Mouse (Mus musculus) cerebellum, adult 8-10 months (tissue): Measurements from ENCODE around the gene Endov.
A peak's percentile ranks its signal among the peaks of the same experiment; 100 is the strongest.

Experiments used
- DNase-seq: peaks from one replicate; pipeline ENCODE4 v3.0.0; 2022

Gene Endov

DNA sequence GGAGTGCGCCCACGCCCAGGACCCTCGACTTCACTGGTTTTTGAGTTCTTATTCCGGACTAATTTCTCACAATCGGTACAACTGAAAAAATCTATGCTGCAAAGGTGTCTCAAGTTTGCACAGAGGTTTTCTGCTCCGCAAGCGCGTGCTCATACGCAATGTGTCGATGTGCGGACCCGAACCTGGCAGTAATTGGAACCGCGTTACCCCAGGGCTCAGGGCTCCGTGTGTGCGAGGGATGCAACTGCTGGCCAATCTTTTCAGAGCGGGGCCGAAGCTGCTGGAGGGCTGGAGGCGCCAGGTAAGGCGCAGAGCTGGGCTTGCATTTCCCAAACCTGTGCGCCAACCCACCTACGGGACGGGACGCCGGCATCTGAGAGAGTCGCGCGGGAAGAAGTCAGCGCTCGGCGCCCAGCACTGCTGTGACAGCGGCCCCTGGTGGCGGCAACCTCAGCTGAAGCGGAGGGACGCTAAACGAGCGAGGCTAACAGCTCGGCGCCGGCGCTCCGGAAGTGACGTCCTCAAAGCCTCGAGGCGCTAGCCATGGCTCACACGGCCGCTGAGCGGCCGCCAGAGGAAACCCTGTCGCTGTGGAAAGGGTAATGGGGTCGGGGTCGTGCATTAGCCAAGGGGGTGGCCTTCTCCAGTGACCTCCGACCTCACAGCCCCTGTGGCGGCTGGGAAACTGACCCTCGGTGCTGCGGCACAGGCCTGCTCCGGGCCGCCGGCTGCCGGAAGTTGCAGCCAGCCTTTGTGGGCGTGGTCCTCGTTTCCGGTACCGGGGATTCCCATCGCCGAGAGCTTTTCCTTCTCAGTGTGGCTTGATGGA, at the start of gene Endov:
Gene Endov (plus strand): TSS at position 487 of the 829 bp plus-strand sequence.
- DNase-seq: peak; percentile 99

GRCm38 (mm10) chr11:119442199-119442598, 48.9 kb upstream of the Endov start:
- DNase-seq: no peak

DNA sequence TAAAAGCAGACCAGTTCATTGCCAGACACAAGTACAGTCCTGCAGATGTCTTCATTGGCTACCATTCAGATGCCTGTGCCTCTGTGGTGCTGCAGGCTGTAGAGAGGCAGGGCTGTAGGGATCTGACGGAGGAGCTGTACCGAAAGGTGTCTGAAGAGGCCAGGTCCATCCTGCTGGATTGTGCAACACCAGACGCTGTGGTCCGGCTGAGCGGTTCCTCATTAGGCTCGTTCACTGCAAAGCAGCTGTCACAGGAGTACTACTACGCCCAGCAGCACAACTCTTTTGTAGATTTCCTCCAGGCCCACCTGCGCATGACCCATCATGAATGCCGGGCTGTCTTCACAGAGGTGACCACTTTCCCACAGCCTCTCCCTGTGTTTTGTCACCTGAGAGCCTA, 47.7 kb upstream of the Endov start:
- no peak for DNase-seq

DNA sequence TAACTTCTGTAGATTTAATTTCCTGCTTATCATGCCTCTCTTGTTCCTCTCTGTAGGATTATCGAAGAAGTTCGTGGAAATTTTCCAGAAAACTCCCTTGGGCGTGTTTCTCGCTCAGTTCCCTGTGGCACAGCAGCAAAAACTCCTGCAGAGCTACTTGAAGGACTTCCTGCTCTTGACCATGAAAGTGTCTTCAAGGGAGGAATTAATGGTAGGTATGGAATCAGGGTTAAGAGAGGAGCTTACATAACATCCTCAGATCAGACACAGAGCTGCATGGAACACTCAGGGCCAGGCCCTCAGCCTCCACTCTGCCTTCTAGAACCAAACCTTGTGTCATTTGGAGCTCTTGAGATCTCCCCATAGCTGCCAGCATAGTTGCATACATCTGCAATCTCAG, 35.0 kb upstream of the Endov start:
- no peak for DNase-seq

DNA sequence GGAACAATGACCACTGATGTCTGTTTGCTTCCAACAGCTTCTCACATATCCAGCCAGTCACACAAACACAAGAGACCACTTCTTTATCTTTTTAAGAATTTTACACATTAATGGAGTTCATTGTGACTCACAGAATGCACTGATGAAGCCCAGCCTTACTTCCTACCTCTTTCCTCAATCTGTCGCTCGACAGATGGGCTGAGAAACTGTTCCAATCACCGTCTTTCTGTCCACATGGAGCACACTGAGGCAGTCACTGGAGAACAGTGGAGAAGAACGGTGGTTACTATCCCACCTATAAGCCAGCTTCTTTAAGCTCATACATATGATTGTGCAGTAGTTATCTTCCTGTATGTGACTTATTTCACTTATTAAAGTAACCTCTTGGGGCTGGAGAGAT, 13.3 kb upstream of the Endov start:
- no peak for DNase-seq

GRCm38 (mm10) chr11:119491690-119492087, 542 bp downstream of the Endov start:
- DNase-seq: no peak

DNA sequence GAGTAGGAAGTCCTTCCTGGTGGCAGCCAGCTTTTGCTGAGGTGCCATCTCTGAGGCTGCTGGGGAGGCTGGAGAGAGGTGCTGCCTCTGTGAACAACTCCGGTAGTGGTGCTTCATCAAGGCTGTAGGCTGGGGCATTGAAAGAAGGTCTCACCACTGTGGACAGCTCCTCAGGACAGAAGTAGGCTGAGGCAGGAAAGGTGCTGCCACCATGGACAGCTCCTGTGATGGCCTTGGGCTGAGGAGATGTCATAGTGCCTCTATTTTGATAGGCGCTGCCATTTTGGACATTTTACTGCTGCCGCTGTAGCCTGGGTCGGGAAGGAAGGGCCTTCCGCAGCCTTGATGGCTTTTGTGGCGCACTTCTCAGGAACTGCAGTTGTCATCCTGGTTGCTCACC, 1.7 kb downstream of the Endov start:
- DNase-seq: no peak

- DNase-seq: no peak
Observed at GRCm38 (mm10) chr11:119493516-119493915, 2.4 kb downstream of the Endov start.

DNA sequence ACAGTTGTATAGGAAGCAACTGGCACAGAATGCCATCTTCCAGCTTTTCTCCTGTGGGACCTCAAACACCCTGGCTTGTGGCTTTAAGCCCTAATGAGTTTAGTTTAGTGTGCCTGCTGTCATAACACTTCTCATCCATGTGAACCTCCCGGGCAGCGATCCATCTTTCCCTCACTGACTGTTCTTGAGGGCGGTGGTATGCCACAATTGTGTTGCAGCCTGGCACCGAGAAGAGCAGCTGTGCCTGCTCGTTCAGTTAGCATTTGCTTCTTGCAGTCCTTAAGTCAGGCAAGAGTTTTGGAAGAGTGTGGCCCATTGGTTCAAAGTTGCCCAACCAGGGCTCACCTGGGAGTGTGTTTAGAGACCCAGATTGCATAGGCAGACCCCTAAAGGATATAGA, 5.0 kb downstream of the Endov start:
- DNase-seq: no peak

DNA sequence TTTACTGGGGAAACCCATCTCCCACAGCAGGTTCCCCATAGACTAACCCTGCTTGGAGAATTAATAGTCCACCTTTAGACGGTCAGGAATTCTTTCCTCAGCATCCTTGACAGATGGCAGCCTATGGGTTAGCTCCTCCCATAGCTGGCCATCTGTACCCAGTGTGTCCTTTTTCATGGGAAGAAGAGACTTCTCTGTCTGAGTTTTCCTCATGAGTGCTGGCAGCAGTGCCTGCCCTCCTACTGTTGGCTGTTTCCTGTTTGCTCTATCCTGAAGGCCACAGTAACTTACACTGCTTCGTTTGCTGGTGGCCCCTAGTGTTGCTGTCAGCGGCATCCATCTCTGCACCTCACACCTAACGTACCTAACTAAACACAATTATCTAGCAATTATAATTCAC, 6.3 kb downstream of the Endov start:
- DNase-seq: peak; percentile 34

DNA sequence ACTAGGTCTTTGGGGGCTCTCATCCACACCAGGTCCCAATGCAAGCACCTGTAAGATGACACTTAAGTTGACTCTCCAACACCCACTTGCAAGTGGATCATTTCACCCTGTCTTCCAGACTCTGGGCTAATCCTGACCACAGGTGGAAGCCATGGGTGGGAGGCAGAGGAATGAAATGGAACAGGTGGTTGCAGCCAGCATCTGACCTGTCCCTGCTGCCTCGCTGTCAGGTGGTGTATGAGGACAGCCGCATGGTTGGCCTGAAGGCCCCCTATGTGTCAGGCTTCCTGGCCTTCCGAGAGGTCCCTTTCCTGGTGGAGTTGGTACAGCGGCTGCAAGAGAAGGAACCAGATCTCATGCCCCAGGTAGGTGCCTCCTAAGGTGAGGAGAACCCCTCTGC, 8.2 kb downstream of the Endov start:
- peak; percentile 9 for DNase-seq

DNA sequence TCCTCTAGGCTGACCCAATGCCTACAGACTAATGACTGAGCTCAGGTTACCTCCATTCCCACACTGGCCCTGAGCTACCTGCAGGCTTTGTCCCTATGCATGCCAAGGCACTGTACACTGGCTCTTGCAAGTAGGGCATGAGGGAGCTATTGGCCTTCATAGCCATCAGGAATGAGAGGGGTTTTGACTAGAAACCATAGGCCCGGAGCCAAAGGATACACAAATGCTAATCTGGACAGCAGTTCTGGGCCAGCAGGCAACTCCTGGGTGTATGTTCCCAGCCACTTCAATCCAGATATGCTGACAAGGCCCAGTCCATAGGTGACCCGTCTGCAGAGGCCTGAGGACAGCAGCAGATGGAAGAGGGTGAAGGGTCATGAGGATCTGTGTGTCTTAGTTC, 8.9 kb downstream of the Endov start:
- peak; percentile 9 for DNase-seq

GRCm38 (mm10) chr11:119503675-119504074, 12.5 kb downstream of the Endov start:
- peak; percentile 87 for DNase-seq

- DNase-seq: no peak
Observed at GRCm38 (mm10) chr11:119506386-119506785, 15.2 kb downstream of the Endov start.

DNA sequence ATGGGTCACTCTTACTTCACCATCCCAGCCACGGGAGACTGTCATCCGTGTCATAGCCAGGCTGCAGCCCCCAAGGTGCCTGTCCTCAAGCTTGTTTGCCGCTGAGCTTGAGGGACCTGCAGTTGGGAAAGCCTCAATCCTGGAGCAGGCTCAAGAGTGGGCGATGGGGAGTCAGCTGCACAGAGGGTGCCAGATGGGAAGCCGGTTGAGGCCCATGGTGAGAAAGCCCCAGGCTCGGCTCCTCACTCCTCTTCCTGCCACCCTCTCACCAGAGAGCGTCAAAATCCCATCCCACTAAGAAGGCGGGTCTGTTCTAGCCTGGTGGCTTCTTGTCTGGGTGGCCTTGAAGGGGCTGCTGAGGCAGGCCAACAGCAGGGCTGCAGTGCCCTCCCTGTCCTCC, 16.6 kb downstream of the Endov start:
- DNase-seq: no peak

DNA sequence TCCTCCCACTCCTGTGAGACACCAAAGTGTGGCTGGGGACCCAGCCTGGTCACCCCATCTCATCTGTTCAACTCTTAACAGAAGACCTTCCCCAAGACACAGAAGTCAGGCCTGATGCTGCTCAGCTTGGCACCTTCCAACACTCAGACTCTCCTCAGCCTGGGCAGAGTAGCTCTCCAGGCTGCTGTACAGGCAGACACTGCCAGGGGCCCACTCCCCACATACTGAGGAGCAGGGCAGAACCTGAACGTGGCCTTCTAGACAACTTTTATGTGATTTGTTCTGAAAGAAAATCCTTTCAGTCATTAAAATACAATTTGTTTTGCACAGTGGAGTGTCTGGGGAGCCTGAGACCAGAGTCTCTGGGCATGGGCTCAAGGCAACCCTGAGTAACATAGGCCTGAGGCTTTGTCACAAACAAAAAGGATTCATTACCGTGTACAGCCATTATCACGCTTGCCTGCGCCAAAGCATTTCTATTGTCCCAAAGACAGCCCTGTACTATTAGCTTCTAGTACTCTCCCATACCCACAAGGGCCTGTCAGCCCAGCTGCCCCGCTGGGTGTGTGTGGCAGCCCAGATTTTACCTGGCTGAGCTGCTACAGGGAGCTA, 18.1 kb downstream of the Endov start:
- no peak for DNase-seq

DNA sequence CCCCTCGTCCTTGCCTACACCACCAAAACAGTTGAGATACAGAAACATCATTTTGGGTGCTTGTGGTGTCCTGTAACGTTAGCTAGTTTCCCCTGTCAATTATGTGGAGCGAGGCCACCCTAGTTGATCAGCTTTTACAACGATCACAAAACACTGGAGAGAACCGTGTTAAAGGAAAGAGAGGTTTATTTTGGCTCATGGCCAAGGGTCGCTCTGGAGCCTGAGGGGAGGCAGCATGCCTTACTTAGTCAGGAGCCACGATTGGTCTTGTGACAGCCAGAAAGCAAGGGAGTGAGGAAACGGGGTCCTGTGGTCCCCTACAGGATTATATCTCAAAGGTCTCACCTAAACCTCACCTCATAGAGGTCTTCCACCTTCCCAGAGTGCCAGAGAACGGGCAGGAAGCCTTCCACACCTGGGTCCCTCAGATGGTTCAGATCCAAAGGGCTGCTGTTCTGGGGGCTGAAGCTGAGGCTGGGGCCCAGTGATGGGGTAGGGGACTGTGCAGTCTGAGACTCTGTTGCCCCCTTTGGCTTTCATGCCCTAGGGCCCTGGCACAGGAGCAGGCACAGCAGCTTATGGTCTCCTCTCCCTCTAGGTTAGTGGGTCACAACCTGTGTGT, 22.0 kb downstream of the Endov start:
- DNase-seq: no peak

DNA sequence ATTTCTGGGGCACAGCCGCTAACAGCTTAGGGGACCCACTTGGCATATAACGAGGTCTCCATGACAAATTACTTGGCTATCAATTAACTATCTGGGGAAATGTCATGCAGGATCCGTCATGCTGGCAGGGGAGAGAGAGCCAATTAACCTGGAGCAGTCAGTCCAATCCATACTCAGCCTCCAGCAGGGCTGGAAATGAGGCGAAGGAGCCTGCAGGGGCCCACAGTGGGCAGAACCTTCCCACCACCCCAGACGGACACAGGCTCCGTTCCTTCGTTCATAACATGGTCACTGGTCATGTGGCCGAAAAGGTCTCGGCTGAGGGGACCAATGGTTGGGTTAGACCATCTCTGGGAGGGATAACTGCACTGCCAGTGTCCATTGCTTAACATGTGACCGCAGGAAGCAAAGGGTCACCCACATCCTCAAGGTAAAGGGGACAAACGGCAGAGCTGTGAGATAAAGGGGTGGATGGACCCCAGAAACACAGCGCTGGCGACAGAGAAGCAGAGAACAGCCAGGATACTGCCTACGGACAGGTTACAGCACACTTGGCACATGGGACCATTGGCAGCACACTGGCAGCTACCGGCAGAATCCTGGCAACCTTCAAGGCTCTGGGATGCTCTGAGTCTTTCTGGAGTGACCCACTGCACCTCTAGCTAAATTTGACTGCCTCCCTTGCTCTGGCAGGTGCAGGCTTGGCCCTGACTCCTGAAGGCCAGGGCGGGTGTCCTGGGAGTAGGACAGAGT, 23.1 kb downstream of the Endov start:
- peak; percentile 83 for DNase-seq

GRCm38 (mm10) chr11:119514967-119515636, 24.0 kb downstream of the Endov start:
- peak; percentile 97 for DNase-seq

DNA sequence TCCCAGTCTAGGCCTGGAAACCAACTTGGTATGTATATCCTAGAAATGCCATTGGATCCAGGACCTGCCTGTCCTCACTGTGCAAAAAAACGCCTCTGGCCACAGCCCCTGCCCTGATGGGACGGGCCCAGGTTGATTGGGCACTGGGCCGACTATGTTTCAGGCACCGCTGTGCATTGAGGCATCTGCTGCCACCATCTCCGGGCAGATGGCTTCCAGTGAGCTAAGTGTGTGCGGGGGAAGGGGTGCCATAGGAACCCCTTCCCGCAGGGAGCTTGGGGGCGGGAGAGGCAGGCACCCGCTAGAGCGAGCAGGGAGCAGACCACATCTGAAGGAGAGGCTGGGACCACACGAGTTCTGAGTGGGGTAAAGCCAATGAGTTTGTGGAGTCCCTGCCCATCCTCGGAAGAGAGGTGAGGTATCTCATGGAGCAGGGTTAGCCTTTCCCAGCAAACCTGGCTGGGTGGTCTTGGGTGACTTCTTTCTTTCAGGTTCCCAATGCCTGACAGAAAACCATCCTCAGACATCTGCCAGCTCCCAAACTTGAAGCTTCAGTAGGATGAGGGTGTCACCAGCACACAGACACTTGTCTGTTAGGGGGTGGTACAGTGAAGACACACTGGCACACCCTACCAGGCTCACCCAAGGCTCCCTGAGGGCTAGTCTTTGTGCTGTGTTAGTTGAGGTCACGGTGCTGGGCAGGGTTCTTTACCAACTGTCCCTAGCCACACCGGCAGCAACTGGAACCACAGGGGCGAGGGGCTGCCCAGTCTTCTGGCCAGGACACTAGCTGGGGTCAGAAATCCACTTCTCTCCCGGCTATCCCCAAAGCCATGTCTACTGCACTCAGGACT, 24.9 kb downstream of the Endov start:
- DNase-seq: no peak

DNA sequence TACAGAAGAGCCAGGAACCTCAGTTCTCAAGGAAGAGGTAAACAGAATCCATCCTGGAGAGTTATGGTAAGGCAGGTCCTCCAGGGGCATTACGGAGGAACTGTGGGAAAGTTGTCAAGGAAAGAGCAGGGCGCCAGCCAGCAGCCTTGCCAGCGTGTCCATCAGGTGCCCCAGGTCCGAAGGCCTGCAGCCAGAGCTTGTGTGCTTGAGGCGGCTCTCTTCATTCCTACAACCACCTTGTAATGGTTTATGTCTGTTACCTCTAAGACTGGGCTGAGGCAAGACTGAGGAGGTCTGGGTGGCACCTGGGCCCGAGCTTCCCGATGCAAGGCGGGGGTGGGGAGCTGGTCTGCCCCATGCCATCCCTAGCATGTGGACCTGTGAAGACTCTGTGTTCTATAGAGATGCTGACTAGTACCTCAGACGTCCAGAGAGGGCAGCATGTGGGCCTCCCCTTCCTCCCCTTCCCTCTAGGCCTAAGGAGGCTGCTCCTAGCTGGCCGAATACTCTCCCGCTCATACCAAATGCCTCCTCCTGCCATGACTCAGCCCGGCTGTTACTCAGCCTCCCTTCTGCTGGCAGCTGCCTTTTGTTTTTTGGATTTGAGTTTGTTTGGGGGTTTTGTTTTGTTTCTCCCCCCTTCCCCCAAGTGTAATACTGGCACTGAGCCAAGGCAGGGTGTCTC, 25.7 kb downstream of the Endov start:
- peak; percentile 60 for DNase-seq
